Mouse (Mus musculus) myocyte (in vitro differentiated cells): Measurements from ENCODE around the gene Arhgdia. TPM values are rescaled to one million over a fixed set of nuclear protein-coding genes. Genes with fewer than 3 reads are reported as not detected.
"Not testable (repeated sequence)": the region's sequence is repeated elsewhere in the genome, so short reads cannot be mapped to it uniquely, and the experiment has no call there.

Source experiments
- H3K27me3 ChIP-seq: one replicate; pipeline ENCODE4 v1.6.1; 2011; ENCODE audit not compliant: control insufficient read depth, insufficient read depth, insufficient read length
- H3K36me3 ChIP-seq: one replicate; pipeline ENCODE4 v1.6.1; 2011; ENCODE audit not compliant: control insufficient read depth, insufficient read depth
- H3K4me2 ChIP-seq: one replicate; pipeline ENCODE4 v1.6.1; 2011; ENCODE audit warnings: low read depth, control low read depth
- H3K4me3 ChIP-seq: one replicate; pipeline ENCODE4 v1.5.1; 2011; ENCODE audit warnings: mild to moderate bottlenecking, control low read depth, moderate library complexity
- H3K79me2 ChIP-seq: one replicate; pipeline ENCODE4 v1.6.1; 2011; ENCODE audit not compliant: control insufficient read depth, insufficient read depth
- H3ac ChIP-seq: one replicate; pipeline ENCODE4 v1.6.1; 2011; ENCODE audit not compliant: control insufficient read depth, insufficient read length
- CEBPB ChIP-seq: IDR thresholded peaks from 2 replicates; pipeline ENCODE4 v1.6.1; 2011; ENCODE audit warnings: mild to moderate bottlenecking, moderate library complexity; ENCODE audit not compliant: poor library complexity, insufficient read depth, severe bottlenecking
- E2F4 ChIP-seq: IDR thresholded peaks from one replicate; pipeline ENCODE4 v1.6.1; 2011; ENCODE audit warnings: mild to moderate bottlenecking, control low read depth, moderate library complexity; ENCODE audit not compliant: insufficient read depth
- MAX ChIP-seq: IDR thresholded peaks from one replicate; pipeline ENCODE4 v1.6.1; 2011; ENCODE audit warnings: low read depth, mild to moderate bottlenecking, control low read depth
- MYOD1 ChIP-seq, 3 experiments: IDR thresholded peaks; one replicate each; pipeline ENCODE4 v1.6.1; 2011; ENCODE audit warnings: control low read depth in 2 of 3, low read depth in 2 of 3, mild to moderate bottlenecking in 2 of 3, moderate library complexity in 1 of 3; ENCODE audit not compliant: insufficient read length in 2 of 3, control insufficient read depth in 1 of 3
- MYOG ChIP-seq, 3 experiments: IDR thresholded peaks; one replicate each; pipeline ENCODE4 v1.6.1; 2011; ENCODE audit warnings: control low read depth in 2 of 3, low read depth in 2 of 3, mild to moderate bottlenecking in 2 of 3; ENCODE audit not compliant: insufficient read length in 2 of 3, control insufficient read depth in 1 of 3, insufficient read depth in 1 of 3
- POLR2A ChIP-seq: IDR thresholded peaks from one replicate; pipeline ENCODE4 v1.6.1; 2011; ENCODE audit warnings: low read depth, mild to moderate bottlenecking, control low read depth, moderate library complexity; ENCODE audit not compliant: insufficient read length
- POLR2AphosphoS2 ChIP-seq: IDR thresholded peaks from one replicate; pipeline ENCODE4 v1.6.1; 2011; ENCODE audit warnings: low read depth, control low read depth; ENCODE audit not compliant: insufficient read length
- REST ChIP-seq: IDR thresholded peaks from one replicate; pipeline ENCODE4 v1.6.1; 2011; ENCODE audit warnings: mild to moderate bottlenecking, control low read depth, moderate library complexity; ENCODE audit not compliant: insufficient read depth, insufficient read length
- SRF ChIP-seq: IDR thresholded peaks from one replicate; pipeline ENCODE4 v1.6.1; 2011; ENCODE audit warnings: low read depth; ENCODE audit not compliant: control insufficient read depth, insufficient read length
- TCF12 ChIP-seq: IDR thresholded peaks from one replicate; pipeline ENCODE4 v1.6.1; 2011; ENCODE audit warnings: mild to moderate bottlenecking, control low read depth; ENCODE audit not compliant: poor library complexity, insufficient read depth, severe bottlenecking
- TCF3 ChIP-seq: IDR thresholded peaks from one replicate; pipeline ENCODE4 v1.6.1; 2011; ENCODE audit warnings: low read depth, control low read depth; ENCODE audit not compliant: insufficient read length
- USF1 ChIP-seq: IDR thresholded peaks from one replicate; pipeline ENCODE4 v1.6.1; 2011; ENCODE audit warnings: low read depth, mild to moderate bottlenecking, control low read depth, moderate library complexity
- polyA plus RNA-seq: library from polyadenylated mRNA; unstranded; fragments of >200 nt; fragmentation: generic; extraction: Trizol; gene quantifications from one replicate; pipeline ENCODE4 v1.2.1, GENCODE M21; 2012; ENCODE audit warnings: missing spikeins

Gene Arhgdia
- polyA plus RNA-seq, 1 experiment: 837 TPM

- Histone ChIP-seq H3K27me3 (no peaks in the 10 kb centered on the region), H3K79me2 (peaks cover 46% of the 10 kb centered on the region), H3K36me3 (peaks cover 48% of the 10 kb centered on the region), H3K4me2 (no peak overlapping the region), H3ac (no peak overlapping the region), H3K4me3 (no peak overlapping the region)
- TF ChIP-seq MYOD1 (IDR thresholded peaks at IDR 0.05; ENCODE audit: control insufficient read depth in 1 of 3, insufficient read length in 2 of 3, low read depth in 2 of 3) (no peak), SRF (no peak), MYOG (IDR thresholded peaks at IDR 0.05; ENCODE audit: control insufficient read depth in 1 of 3, insufficient read depth in 1 of 3, insufficient read length in 2 of 3, low read depth in 2 of 3) (no peak), TCF12 (no peak), REST (no peak), MAX (no peak), POLR2AphosphoS2 (no peak)
Measured at GRCm38 (mm10) chr11:120568324-120568723, 13.1 kb downstream of the Arhgdia start.

- H3ac ChIP-seq: no peak overlapping the region
- peaks cover 76% of the 10 kb centered on the region for H3K36me3 ChIP-seq
- no peak overlapping the region for H3K4me2 ChIP-seq
- peaks cover 21% of the 10 kb centered on the region for H3K79me2 ChIP-seq
- no peak overlapping the region for H3K4me3 ChIP-seq
- TF ChIP-seq POLR2A: no peak
- no peak for TF ChIP-seq REST
- TF ChIP-seq CEBPB: no peak
- TF ChIP-seq TCF12: no peak
- TF ChIP-seq USF1: no peak
- no peak for TF ChIP-seq POLR2AphosphoS2
- no peak for TF ChIP-seq SRF
- no peak for TF ChIP-seq MYOG (IDR thresholded peaks at IDR 0.05; ENCODE audit: control insufficient read depth in 1 of 3, insufficient read depth in 1 of 3, insufficient read length in 2 of 3, low read depth in 2 of 3)
- no peak for TF ChIP-seq TCF3
- TF ChIP-seq MAX: no peak
- TF ChIP-seq MYOD1 (IDR thresholded peaks at IDR 0.05; ENCODE audit: control insufficient read depth in 1 of 3, insufficient read length in 2 of 3, low read depth in 2 of 3): no peak
- no peaks in the 10 kb centered on the region for H3K27me3 ChIP-seq
Measured at GRCm38 (mm10) chr11:120565114-120565513, 16.3 kb downstream of the Arhgdia start.

GRCm38 (mm10) chr11:120562949-120563348 lies 18.5 kb downstream of the Arhgdia start:
- Histone ChIP-seq H3K36me3 (peaks cover 78% of the 10 kb centered on the region), H3K4me3 (no peak overlapping the region), H3K27me3 (no peaks in the 10 kb centered on the region), H3ac (no peak overlapping the region), H3K4me2 (no peak overlapping the region), H3K79me2 (peaks cover 9% of the 10 kb centered on the region)
- TF ChIP-seq POLR2A (no peak), POLR2AphosphoS2 (no peak), E2F4 (no peak), REST (no peak), MYOG (IDR thresholded peaks at IDR 0.05; ENCODE audit: control insufficient read depth in 1 of 3, insufficient read depth in 1 of 3, insufficient read length in 2 of 3, low read depth in 2 of 3) (no peak), CEBPB (no peak), TCF3 (no peak), USF1 (no peak), TCF12 (no peak), MAX (no peak), MYOD1 (IDR thresholded peaks at IDR 0.05; ENCODE audit: control insufficient read depth in 1 of 3, insufficient read length in 2 of 3, low read depth in 2 of 3) (no peak), SRF (no peak)

GRCm38 (mm10) chr11:120560952-120561728 lies 20.3 kb downstream of the Arhgdia start:
- Histone ChIP-seq H3K4me3 (no peak overlapping the region), H3K79me2 (no peaks in the 10 kb centered on the region), H3K27me3 (no peaks in the 10 kb centered on the region), H3K36me3 (peaks cover 59% of the 10 kb centered on the region), H3K4me2 (no peak overlapping the region), H3ac (no peak overlapping the region)
- TF ChIP-seq MAX (no peak), MYOG (IDR thresholded peaks at IDR 0.05; ENCODE audit: control insufficient read depth in 1 of 3, insufficient read depth in 1 of 3, insufficient read length in 2 of 3, low read depth in 2 of 3) (no peak), TCF12 (no peak), CEBPB (no peak), POLR2A (no peak), USF1 (no peak), REST (no peak), TCF3 (no peak), POLR2AphosphoS2 (no peak), MYOD1 (IDR thresholded peaks at IDR 0.05; ENCODE audit: control insufficient read depth in 1 of 3, insufficient read length in 2 of 3, low read depth in 2 of 3) (no peak), SRF (no peak), E2F4 (no peak)

GRCm38 (mm10) chr11:120558843-120559242 lies 22.6 kb downstream of the Arhgdia start:
- H3K27me3 ChIP-seq, H3K4me3 ChIP-seq, H3K4me2 ChIP-seq, H3ac ChIP-seq, H3K79me2 ChIP-seq: not testable (repeated sequence)
- peaks cover 42% of the 10 kb centered on the region for H3K36me3 ChIP-seq
